Mouse (Mus musculus) cerebellum, postnatal 10 days (tissue): ENCODE measurements at regions not wholly inside any gene's neighbourhood (a gene's known extent, or its start where the extent isn't known, plus 50 kb on each side); places are given as distances from the start of the nearest gene placed in this dataset.
A peak's percentile ranks its signal among the peaks of the same experiment; 100 is the strongest.

Source experiments
- DNase-seq, 2 experiments: peaks; one replicate each; pipeline ENCODE4 v3.0.0; 2021; ENCODE audit warnings: mixed read lengths in 2 of 2

DNA sequence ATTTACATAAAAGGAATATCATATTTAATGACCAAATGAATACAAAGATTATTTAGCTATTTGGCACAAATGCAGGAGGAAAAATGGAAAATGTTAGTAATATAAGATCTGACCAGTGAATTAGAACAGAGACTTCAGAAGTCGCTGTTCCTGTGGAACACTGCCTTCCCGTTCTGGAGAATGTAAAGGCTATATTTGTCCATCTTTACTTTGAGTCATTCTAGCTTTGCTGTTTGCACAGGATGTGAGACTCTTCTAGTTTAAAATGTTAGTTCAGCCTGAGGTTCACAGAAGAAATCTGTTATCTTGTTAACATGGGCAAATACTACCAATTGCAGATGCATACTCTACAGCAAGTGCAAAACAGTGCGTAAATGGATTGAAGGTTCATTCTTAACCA is 418.5 kb upstream of the Adgrl2 start:
- no peak for DNase-seq

GRCm38 (mm10) chr3:149405872-149406271 is 415.5 kb upstream of the Adgrl2 start:
- no peak for DNase-seq

GRCm38 (mm10) chr3:149404691-149405090 is 414.3 kb upstream of the Adgrl2 start:
- no peak for DNase-seq

GRCm38 (mm10) chr3:149402496-149402895 is 412.1 kb upstream of the Adgrl2 start:
- no peak for DNase-seq

GRCm38 (mm10) chr3:149395082-149395481 is 404.7 kb upstream of the Adgrl2 start:
- DNase-seq, result no peak

DNA sequence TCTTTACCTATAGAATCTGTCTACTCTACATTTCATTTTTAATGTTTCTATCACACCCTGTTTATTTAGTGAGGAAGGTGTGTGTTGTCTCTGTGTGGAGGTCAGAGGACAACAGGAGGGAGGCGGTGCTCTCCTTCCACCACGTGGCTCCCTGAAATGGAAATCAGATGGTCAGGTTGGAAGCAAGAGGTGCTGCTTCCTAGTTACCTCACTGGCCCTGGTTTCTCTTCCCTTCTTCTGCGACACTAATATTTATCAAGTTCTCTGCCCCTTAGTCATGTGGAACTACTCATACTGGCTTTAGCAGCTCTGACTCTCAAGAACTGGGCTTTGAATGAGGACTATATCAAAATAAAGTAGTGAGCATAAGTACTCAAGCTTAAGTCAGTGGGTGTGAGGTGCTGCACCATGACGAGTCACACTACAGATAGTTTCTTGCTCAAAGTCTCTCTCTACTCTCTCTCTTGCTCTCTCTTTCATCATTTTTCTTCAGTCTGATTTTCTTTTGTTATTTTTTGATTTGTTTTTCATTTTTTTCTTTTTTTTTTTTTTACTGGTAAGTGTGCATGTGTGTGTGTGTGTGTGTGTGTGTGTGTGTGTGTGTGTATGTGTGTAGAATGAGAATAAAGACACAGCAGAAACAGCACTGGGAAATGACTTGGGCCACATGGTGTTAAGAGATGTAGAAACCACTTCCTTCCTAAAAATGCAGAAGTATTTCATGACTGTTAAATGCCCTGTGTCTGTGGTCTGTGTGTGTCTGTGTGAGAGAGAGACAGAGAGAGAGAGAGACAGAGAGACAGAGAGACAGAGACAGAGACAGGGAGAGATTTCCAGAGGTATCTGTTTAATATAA is 403.2 kb upstream of the Adgrl2 start:
- no peak for DNase-seq

- no peak for DNase-seq
Observed at GRCm38 (mm10) chr3:149392164-149392563, 401.8 kb upstream of the Adgrl2 start.

GRCm38 (mm10) chr3:149387537-149387936 is 397.2 kb upstream of the Adgrl2 start:
- no peak for DNase-seq

DNA sequence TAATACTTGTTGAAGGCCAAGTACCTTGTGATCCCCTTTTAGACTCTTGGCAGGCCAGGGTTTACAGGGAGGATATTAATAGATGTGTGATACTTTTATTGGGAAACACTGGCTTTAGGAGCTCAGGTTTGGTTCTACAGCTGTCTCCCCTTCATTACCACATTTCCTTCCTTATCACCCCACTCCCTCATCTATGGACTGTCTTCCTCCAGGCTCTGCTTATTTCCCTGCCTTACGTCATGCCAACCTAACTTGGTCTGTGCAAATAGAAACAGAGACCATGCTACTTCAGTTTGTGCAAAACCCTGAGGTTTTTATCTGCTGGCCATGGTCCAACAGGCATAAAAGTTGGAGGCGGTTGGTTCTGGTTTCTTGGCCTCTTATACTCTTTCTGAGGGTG is 395.7 kb upstream of the Adgrl2 start:
- no peak for DNase-seq

DNA sequence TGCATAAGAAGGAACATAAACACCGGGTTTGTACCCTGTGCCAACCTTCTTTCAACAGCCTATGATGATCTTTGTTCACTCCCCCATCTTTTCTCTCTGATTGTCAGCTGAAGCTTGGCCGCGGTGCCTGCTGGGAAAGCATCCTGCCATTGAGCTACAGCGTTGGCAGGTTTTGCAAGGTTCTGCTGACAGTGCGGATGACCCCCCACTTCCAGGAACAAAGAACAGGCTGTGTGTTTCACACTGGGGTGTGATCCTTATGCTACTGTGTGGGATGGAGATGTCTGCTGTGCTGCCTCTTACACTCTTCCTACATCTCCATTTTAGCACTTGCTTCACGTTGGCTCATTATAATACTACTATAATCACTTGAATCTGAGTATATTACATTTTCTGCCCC is 395.0 kb upstream of the Adgrl2 start:
- DNase-seq, result peak; percentile 25 to 40

- DNase-seq, result peak; percentile 58 to 60
Observed at GRCm38 (mm10) chr3:149381559-149382245, 391.3 kb upstream of the Adgrl2 start.

- DNase-seq, result peak; percentile 17 to 19
Observed at GRCm38 (mm10) chr3:149381051-149381450, 390.7 kb upstream of the Adgrl2 start.

GRCm38 (mm10) chr3:149379866-149380472 is 389.6 kb upstream of the Adgrl2 start:
- DNase-seq, result peak in 1 of 2 experiments; percentile 11

DNA sequence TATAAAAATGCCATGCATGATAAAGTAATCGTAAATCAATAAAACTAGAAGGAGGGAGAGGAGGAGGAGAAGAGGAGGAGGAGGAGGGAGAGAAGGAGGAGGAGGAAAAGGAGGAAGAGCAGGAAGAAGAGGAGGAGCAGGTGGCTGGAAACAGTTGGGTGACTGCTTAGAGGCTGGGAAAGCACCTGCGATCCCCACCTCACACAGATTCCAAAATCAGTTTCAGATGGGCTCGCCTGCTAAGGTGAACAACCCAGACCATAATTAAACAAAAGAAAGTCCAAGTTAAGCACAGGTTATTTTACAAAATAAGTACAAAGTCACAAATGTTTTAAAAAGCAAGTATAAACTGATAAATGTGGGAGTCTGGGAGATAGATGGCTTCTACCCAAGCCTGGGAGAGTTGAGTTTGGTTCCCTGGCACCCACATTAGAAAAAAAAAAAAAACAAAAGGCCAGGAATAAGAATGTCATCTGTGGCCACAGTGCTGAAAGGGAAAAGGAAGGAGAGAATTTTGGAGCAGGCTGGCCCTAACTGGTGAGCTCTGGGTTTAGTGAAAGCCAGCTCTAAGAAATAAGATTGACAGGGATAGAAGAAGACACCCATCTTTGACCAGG is 389.0 kb upstream of the Adgrl2 start:
- DNase-seq, result no peak

DNA sequence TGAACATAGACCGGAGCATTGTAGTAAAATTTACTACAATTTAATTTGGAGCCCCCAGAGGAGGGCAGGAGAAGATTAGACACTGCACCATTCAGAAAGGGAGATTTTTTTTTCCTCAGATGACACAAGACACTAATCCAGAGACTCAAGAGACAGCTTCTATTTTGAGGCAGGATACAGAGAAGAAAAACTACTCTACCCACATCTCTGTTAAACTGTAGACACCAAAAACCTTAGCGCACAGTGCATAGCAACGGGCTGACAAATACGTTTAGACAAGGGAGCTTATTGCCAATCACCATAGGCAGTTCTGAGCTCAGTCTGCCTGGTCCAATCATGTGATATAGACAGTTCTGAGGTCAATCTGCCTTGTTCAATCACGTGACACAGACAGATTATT is 381.1 kb upstream of the Adgrl2 start:
- no peak for DNase-seq

DNA sequence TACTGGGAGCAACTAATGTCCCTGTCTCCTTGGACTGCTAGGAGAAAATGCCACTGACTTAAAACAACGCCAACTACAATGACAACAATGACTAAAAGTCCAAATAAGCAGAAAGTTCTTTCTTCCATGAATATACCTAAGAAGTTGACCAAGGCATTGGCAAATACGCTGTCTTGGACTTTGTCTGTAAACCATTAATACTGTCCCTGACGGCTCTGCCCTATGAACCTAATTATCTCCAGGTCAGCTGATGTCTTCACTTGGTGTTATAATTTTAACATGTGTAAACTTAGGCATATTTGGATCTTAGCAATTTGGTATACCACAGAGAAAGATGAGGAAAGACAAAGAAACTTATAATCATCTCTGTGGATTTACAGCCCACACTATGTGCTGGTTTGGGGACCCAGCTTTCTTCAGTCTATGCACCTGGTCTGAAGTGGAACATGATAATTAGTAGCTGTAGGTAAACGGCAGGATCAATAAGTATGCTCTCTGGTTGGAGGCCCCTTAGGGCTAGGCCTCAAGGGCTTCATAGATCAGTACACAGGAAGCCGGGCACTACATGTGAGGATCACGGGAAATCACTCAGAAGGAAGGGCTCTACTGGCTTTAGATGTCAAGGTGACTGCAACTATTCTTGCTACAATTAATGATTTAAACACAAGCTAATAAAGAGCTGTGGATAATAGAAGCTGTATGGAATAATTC is 380.3 kb upstream of the Adgrl2 start:
- no peak for DNase-seq

GRCm38 (mm10) chr3:149367888-149368287 is 377.5 kb upstream of the Adgrl2 start:
- DNase-seq, result no peak

DNA sequence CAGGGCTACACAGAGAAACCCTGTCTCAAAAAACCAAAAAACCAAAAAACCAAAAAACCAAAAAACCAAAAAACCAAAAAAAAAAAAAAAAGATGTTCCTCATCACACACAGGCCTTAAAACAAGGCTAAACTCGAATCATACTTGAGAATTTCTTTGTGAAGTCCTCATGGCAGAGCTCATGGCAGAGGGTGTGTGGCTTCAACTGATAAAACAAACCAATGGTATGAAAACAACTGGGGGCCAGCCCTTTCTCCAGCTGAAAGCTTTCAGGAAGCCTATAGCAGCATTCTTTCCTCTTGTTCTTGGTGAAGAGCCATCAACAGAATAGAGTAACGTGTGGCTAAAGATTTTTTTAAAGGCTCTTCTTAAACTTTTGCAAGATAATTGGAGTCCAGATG is 369.8 kb upstream of the Adgrl2 start:
- no peak for DNase-seq

- no peak for DNase-seq
Observed at GRCm38 (mm10) chr3:149358570-149359193, 368.3 kb upstream of the Adgrl2 start.

GRCm38 (mm10) chr3:149357903-149358569 is 367.7 kb upstream of the Adgrl2 start:
- DNase-seq, result peak; percentile 41 to 43

GRCm38 (mm10) chr3:149357121-149357520 is 366.8 kb upstream of the Adgrl2 start:
- no peak for DNase-seq

DNA sequence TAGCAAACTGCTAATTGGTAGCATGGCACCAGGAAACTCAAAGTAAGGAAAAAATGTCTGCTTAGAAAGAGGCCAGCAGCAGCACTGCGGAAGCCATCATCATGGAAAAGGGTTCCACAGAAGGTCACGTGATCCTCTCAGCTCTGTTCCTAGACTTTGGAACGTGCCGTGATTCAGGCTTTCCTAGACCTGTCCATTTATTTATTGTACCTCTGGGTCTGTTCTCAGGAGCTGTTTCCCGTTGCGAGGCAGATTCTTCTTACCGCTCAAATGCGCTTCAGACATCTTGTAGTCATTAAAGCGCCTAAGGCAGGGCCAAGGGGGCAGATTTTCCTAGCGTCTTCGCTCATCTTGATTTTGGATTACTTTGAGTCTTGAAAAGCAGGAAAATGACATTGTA is 365.0 kb upstream of the Adgrl2 start:
- no peak for DNase-seq
